Comparison of ENCODE assay signal across 8 mouse cellular contexts in genomic region chr10:80248971-80249640, GRCm38 (mm10). TPM values are rescaled to one million over a fixed set of nuclear protein-coding genes. Genes with fewer than 3 reads are reported as not detected.
DNase-seq lines count a peak whose midpoint lies in the region; ATAC-seq lines count a peak whose summit lies in the region.

Ndufs7 (plus strand) TSS chr10:80249121.

- under 1% methylated on average over 53 of the region's 53 CpGs for WGBS in lung, embryonic 16.5 days

- peak within 1 kb of the TSS; percentile 86 for H3K4me3 ChIP-seq in lung, embryonic 16.5 days (ENCODE audit: low read length)

- DNase-seq in MEL-GATA-1-ER (ENCODE audit: extremely low read depth, low read depth): peak; percentile 82
- DNase-seq in cerebellum, adult 8-10 months: peak; percentile 98
- peak; percentile 94 for DNase-seq in forelimb bud, embryonic 11.5 days (ENCODE audit: low read depth, low spot score)
- DNase-seq in layer of hippocampus, adult 9-10 months (ENCODE audit: low spot score): peak; percentile 98
- peak; percentile 94 for DNase-seq in ovary, postnatal 10 days (ENCODE audit: low spot score)
- DNase-seq in thymus, postnatal 10 days (ENCODE audit: low spot score in 2 of 2): peak; percentile 92 to 95

- H3K27me3 ChIP-seq in lung, embryonic 16.5 days (ENCODE audit: control insufficient read depth, insufficient read depth, low read depth, low read length): no peaks in the 10 kb centered on the region

- peaks cover 9% of the 10 kb centered on the region for H3K4me1 ChIP-seq in lung, embryonic 16.5 days (replicated peaks; ENCODE audit: control insufficient read depth, insufficient read depth, low read length)

- H3K27ac ChIP-seq in lung, embryonic 16.5 days (ENCODE audit: low read length): peak within 1 kb of the TSS; percentile 92

- peaks cover 6% of the 10 kb centered on the region for H3K36me3 ChIP-seq in lung, embryonic 16.5 days (ENCODE audit: control insufficient read depth, insufficient read depth, low read length)

- H3K9me3 ChIP-seq in lung, embryonic 16.5 days (ENCODE audit: control insufficient read depth, low read length): no peaks in the 10 kb centered on the region

- H3K9ac ChIP-seq in lung, embryonic 16.5 days (ENCODE audit: low read length): peak within 1 kb of the TSS; percentile 91

- ATAC-seq in hematopoietic stem cell, adult 5-6 weeks (replicated peaks in 1 of 2; ENCODE audit: insufficient read depth in 1 of 2, low FRiP score in 2 of 2, low TSS enrichment in 1 of 2, low read depth in 1 of 2, poor library complexity in 2 of 2, severe bottlenecking in 2 of 2): peak; percentile 85 to 88
- peak; percentile 90 for ATAC-seq in lung, embryonic 16.5 days (ENCODE audit: low read depth)

- peak within 1 kb of the TSS; percentile 87 for H3K4me2 ChIP-seq in lung, embryonic 16.5 days (ENCODE audit: low read depth, low read length)

RNA-seq across cellular contexts. Expression of gene Ndufs7, which starts in this region (rescaled TPM):
- 79.6 and 101 TPM in 2 replicates for total RNA-seq in hematopoietic stem cell, adult 5-6 weeks (2017)
- 313 and 320 TPM in 2 replicates for polyA plus RNA-seq in lung, embryonic 16.5 days (2015; fragmentation: Nextera tagmentation; extraction: Ambion mirVana)

Comparison
In these comparisons a context has a peak if more than half of its experiments do, and no peak if none do; other contexts are left out.
1. Peak in every context shown above with its lines: DNase-seq, ATAC-seq, H3K4me3 ChIP-seq and H3K27ac ChIP-seq.